Mouse (Mus musculus) heart, adult 2 months (tissue): ENCODE measurements at regions not wholly inside any gene's neighbourhood (a gene's known extent, or its start where the extent isn't known, plus 50 kb on each side); places are given as distances from the start of the nearest gene placed in this dataset.

Experiments used
- CTCF ChIP-seq: fragments of 200-600 bp; IDR thresholded peaks from 2 replicates; pipeline ENCODE4 v1.8.1; 2022; ENCODE audit warnings: antibody characterized with exemption, mild to moderate bottlenecking, moderate library complexity
- EP300 ChIP-seq: fragments of 200-500 bp; IDR thresholded peaks from 2 replicates; pipeline ENCODE4 v1.6.1; 2011; ENCODE audit warnings: low read depth, low read length, control low read depth; ENCODE audit not compliant: insufficient read depth

GRCm38 (mm10) chr13:107599094-107599644 is 445.1 kb upstream of the Smim15 start:
- no peak for TF ChIP-seq CTCF
- TF ChIP-seq EP300, result no peak
